Mouse (Mus musculus) liver, embryonic 14.5 days (tissue): ENCODE results near the gene Shroom3. TPM values are rescaled to one million over a fixed set of nuclear protein-coding genes. Genes with fewer than 3 reads are reported as not detected.

Experiments
- ATAC-seq: fragments of 200-750 bp; cut with Nextera tagmentation; 2 replicates; pipeline ENCODE4 v1.8.0; 2017; ENCODE audit warnings: moderate number of reproducible peaks, mild to moderate bottlenecking, moderate library complexity; ENCODE audit not compliant: insufficient read depth
- DNase-seq, 3 experiments: peaks; one replicate each; pipeline ENCODE4 v3.0.0-alpha.2; 2012 to 2013; ENCODE audit warnings: low read depth in 3 of 3, low spot score in 3 of 3
- H3K27ac ChIP-seq: fragments of 300-500 bp; sonication (generic); 2 replicates; pipeline ENCODE4 v1.5.1; 2014; ENCODE audit warnings: moderate library complexity, mild to moderate bottlenecking, control low read depth, inconsistent platforms
- H3K27me3 ChIP-seq: fragments of 300-500 bp; sonication (generic); 2 replicates; pipeline ENCODE4 v1.6.1; 2014; ENCODE audit warnings: mild to moderate bottlenecking, low read length, moderate library complexity; ENCODE audit not compliant: control insufficient read depth, insufficient read depth
- H3K36me3 ChIP-seq: fragments of 300-500 bp; sonication (generic); replicated peaks from 2 replicates; pipeline ENCODE4 v1.6.1; 2014; ENCODE audit warnings: low read depth; ENCODE audit not compliant: control insufficient read depth, insufficient read depth
- H3K4me1 ChIP-seq, 2 experiments: fragments of 200-500 bp in 1 of 2; fragments of 300-500 bp in 1 of 2; sonication (generic) in 1 of 2; replicated peaks; 2 replicates each; pipeline ENCODE4 v1.6.1; 2012 to 2014; ENCODE audit warnings: antibody characterized with exemption in 1 of 2, inconsistent platforms in 1 of 2, low read length in 1 of 2; ENCODE audit not compliant: control insufficient read depth in 2 of 2, insufficient read depth in 2 of 2
- H3K4me2 ChIP-seq: fragments of 300-500 bp; sonication (generic); 2 replicates; pipeline ENCODE4 v1.6.1; 2014; ENCODE audit warnings: low read depth, mild to moderate bottlenecking, control low read depth, moderate library complexity
- H3K4me3 ChIP-seq, 2 experiments: fragments of 200-500 bp in 1 of 2; fragments of 300-500 bp in 1 of 2; sonication (generic) in 1 of 2; 2 replicates each; pipeline ENCODE4 v1.5.1; 2012 to 2014; ENCODE audit warnings: low read depth in 2 of 2, low read length in 2 of 2, mild to moderate bottlenecking in 2 of 2, control low read depth in 1 of 2, inconsistent platforms in 1 of 2, moderate library complexity in 1 of 2; ENCODE audit not compliant: insufficient read depth in 1 of 2
- H3K9ac ChIP-seq: fragments of 300-500 bp; sonication (generic); replicated peaks from 2 replicates; pipeline ENCODE4 v1.6.1; 2014; ENCODE audit warnings: mild to moderate bottlenecking, control low read depth, moderate library complexity
- H3K9me3 ChIP-seq: fragments of 300-500 bp; sonication (generic); 2 replicates; pipeline ENCODE4 v1.6.1; 2016; ENCODE audit warnings: low read length, mixed read lengths; ENCODE audit not compliant: control insufficient read depth
- CTCF ChIP-seq: IDR thresholded peaks from 2 replicates; pipeline ENCODE4 v1.5.1; 2016; ENCODE audit warnings: antibody characterized with exemption, low read depth, control low read depth
- EP300 ChIP-seq: IDR thresholded peaks from 2 replicates; pipeline ENCODE4 v1.6.1; 2016; ENCODE audit warnings: antibody characterized with exemption, low read depth
- WGBS: fragments of 180-500 bp; shearing (Covaris S2); extraction: QIAGEN DNeasy Blood & Tissue Kit; methylation state at CpG from one replicate; pipeline ENCODE4 v1.1.7; 2014; ENCODE audit not compliant: insufficient replicate concordance; 5-methylcytosine and 5-hydroxymethylcytosine counted together
- polyA plus RNA-seq, 2 experiments: library from polyadenylated mRNA; depleted of rRNA in 1 of 2; stranded (reverse) in 1 of 2; unstranded in 1 of 2; fragments of >200 nt; fragmentation: Nextera tagmentation in 1 of 2; extraction: Ambion mirVana in 1 of 2; gene quantifications; 2 replicates each; pipeline versions ENCODE4 v1.2.1 to v1.2.3; 2012 to 2014

Shroom3 gene
- polyA plus RNA-seq, 2 experiments, result 0.11 to 0.30 TPM

DNA sequence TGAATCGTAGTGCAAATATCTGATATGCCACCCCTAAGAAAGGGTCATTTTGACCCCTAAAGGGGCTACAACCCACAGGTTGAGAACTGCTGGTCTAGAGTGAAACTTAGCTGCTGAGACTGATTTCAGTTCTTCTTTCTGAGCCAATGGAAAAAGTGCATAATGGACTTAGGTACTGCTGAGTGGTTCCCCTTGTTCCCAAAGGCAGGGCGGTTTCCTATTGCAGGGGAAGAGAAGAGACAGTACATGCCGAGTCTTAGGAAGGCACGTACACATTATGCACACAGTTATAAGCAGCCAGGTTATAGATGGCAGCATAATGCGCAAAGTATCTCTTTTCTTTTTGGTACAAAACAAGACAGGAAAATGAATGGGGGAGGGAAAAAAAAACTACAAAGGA lies 4.9 kb downstream of the Shroom3 start:
- no peak overlapping the region for H3K4me2 ChIP-seq
- DNase-seq, result no peak
- H3K4me1 ChIP-seq, result no peaks in the 10 kb centered on the region
- WGBS, result 56% methylated on average over 5 of the region's 5 CpGs
- TF ChIP-seq EP300 (no peak), CTCF (no peak)
- no peak for ATAC-seq
- no peak overlapping the region for H3K4me3 ChIP-seq
- H3K27me3 ChIP-seq, result peaks cover 12% of the 10 kb centered on the region
- H3K9ac ChIP-seq, result no peak overlapping the region
- no peak overlapping the region for H3K27ac ChIP-seq
- no peaks in the 10 kb centered on the region for H3K9me3 ChIP-seq
- no peaks in the 10 kb centered on the region for H3K36me3 ChIP-seq

DNA sequence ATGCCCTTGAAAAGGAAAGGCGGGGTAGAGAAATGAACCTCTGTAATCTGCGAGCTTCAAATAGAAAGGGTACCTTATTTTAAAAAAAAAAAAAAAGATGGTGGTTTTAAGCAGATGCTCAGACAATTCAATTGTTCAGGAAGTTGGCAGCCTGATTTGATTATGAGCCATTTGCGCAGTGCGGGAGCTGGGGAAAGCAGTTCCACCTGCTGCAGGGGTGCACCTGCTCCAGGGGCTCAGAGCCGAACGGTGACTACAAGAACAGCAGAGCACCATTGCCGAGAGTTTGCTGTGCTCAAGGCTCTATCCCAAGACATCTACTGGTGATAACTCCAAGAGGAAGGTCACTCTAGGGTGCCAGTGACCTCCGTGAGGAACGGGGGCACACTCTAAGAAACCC lies 5.3 kb downstream of the Shroom3 start:
- H3K4me3 ChIP-seq, result no peak overlapping the region
- DNase-seq, result no peak
- no peak overlapping the region for H3K4me2 ChIP-seq
- no peaks in the 10 kb centered on the region for H3K4me1 ChIP-seq
- peaks cover 7% of the 10 kb centered on the region for H3K27me3 ChIP-seq
- ATAC-seq, result no peak
- H3K9me3 ChIP-seq, result no peaks in the 10 kb centered on the region
- TF ChIP-seq CTCF (no peak), EP300 (no peak)
- no peak overlapping the region for H3K27ac ChIP-seq
- 78% methylated on average over 9 of the region's 9 CpGs for WGBS
- no peak overlapping the region for H3K9ac ChIP-seq
- H3K36me3 ChIP-seq, result no peaks in the 10 kb centered on the region

GRCm38 (mm10) chr5:92692206-92693007 lies 9.2 kb downstream of the Shroom3 start:
- DNase-seq (no peak), ATAC-seq (no peak)
- WGBS, result 59% methylated on average over 16 of the region's 16 CpGs
- H3K27ac ChIP-seq, result no peak overlapping the region
- no peaks in the 10 kb centered on the region for H3K27me3 ChIP-seq
- H3K4me2 ChIP-seq, result no peak overlapping the region
- H3K4me1 ChIP-seq, result no peaks in the 10 kb centered on the region
- no peak overlapping the region for H3K9ac ChIP-seq
- TF ChIP-seq EP300 (no peak), CTCF (no peak)
- no peak overlapping the region for H3K4me3 ChIP-seq
- no peaks in the 10 kb centered on the region for H3K36me3 ChIP-seq
- no peaks in the 10 kb centered on the region for H3K9me3 ChIP-seq

- no peak overlapping the region for H3K27ac ChIP-seq
- no peaks in the 10 kb centered on the region for H3K9me3 ChIP-seq
- H3K4me1 ChIP-seq, result no peaks in the 10 kb centered on the region
- DNase-seq (no peak), ATAC-seq (no peak)
- no peak overlapping the region for H3K4me3 ChIP-seq
- no peaks in the 10 kb centered on the region for H3K36me3 ChIP-seq
- TF ChIP-seq EP300 (no peak), CTCF (0 out of 2 replicates have a peak, but pooled peaks have one; percentile 8)
- no peaks in the 10 kb centered on the region for H3K27me3 ChIP-seq
- H3K9ac ChIP-seq, result no peak overlapping the region
- WGBS, result 59% methylated on average over 3 of the region's 3 CpGs
- H3K4me2 ChIP-seq, result no peak overlapping the region
Measured at GRCm38 (mm10) chr5:92693744-92694143, 10.5 kb downstream of the Shroom3 start.

DNA sequence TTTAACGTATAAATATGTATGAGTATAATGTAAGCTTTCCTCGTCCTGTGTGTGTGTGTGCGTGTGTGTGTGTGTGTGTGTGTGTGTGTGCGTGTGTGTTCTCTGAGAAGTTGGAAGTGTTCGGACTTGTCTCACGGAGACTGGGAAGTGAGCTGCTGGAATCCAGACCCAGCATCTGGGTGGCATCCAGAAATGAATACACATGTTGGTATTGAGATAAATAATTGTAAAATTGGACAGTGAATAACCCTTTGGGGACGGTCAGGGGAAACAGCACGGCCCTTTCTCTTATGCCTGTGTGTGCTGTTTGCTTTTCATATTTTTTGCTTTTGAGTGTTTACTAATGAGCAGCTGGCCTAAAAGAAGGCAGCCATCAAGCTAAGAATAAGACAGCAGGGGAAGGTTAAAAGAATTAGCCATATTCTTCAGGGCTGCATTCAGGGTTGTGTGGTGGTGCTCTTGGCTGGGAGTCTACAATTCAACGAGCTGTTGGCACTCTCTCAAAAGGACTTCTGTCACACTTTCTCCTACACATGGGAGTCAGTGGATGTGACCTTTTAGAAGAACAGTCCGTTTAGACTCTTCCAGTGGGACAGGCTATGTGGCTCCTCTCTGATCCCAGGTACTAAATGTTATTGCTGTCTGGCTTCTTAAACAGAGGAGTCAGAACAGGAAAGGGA lies 11.2 kb downstream of the Shroom3 start:
- no peak overlapping the region for H3K4me2 ChIP-seq
- TF ChIP-seq EP300 (no peak), CTCF (no peak)
- H3K36me3 ChIP-seq, result no peaks in the 10 kb centered on the region
- no peaks in the 10 kb centered on the region; a peak in 1 of 4 replicates for H3K4me1 ChIP-seq
- DNase-seq (no peak), ATAC-seq (no peak)
- no peak overlapping the region for H3K27ac ChIP-seq
- H3K4me3 ChIP-seq, result no peak overlapping the region
- no peaks in the 10 kb centered on the region for H3K27me3 ChIP-seq
- H3K9ac ChIP-seq, result no peak overlapping the region
- H3K9me3 ChIP-seq, result no peaks in the 10 kb centered on the region
- 70% methylated on average over 10 of the region's 10 CpGs for WGBS
